Mouse (Mus musculus): ENCODE measurements around the gene Polh. TPM values are rescaled to one million over a fixed set of nuclear protein-coding genes. Genes with fewer than 3 reads are reported as not detected.

The Polh gene
- total RNA-seq, 2 experiments from 2014 or later = 14.2 to 28.5 TPM

GRCm38 (mm10) chr17:46138563-46139236 lies 63.7 kb downstream of the Polh start:
- ATAC-seq (ENCODE audit: poor library complexity, severe bottlenecking) = no peak

DNA sequence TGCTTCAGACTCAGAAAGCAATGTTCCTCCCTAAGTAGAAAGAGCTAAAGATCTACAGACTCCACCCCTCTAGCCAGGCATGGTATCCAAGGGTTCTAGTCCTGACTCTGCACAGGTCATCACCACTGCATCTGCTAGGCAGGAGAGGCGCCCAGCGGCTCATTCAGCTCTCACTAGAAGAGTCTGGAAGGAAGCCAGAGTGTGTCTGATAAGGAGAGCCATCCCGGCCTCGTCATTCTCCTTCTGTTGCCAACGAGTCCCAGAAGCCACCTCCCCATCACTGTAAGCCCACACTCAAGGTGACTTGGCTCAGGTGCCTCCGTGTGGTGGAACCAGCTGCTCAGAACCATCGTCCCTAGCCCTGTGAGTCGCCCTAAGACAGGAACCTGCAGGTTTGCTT lies 69.6 kb downstream of the Polh start:
- no peak for ATAC-seq (ENCODE audit: poor library complexity, severe bottlenecking)

DNA sequence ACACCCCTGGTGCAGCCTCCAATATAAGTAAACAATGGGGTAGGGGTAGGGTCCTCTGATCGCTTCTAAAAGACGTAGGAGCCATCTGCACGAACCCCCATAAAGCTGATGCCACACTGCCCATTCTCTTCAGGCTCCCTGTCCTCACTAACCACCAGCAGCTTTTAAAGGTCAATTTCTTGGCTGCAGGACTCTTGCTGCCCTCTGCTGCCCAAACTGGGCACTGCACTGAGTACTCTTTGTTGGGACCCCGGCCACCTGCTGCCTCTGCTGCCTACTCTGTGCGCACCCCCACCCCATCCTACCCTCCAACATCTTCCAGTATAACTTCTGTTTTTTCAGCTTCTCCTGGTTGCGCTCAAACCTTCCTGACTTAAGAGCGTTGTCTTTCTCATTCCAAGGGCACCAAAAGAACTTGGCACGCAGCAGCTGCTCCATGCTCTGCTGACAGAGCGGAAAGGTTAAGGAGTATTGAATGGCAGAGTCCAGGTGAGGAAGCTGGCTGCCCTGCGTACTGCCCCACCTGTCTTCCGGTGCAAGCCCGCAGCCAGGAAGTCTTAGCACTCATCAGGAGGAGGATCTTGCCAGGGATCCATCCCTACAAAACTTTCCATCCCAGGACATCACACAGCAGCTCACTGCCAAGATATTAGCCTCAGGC lies 70.3 kb downstream of the Polh start:
- ATAC-seq (ENCODE audit: poor library complexity, severe bottlenecking) = peak; percentile 90

DNA sequence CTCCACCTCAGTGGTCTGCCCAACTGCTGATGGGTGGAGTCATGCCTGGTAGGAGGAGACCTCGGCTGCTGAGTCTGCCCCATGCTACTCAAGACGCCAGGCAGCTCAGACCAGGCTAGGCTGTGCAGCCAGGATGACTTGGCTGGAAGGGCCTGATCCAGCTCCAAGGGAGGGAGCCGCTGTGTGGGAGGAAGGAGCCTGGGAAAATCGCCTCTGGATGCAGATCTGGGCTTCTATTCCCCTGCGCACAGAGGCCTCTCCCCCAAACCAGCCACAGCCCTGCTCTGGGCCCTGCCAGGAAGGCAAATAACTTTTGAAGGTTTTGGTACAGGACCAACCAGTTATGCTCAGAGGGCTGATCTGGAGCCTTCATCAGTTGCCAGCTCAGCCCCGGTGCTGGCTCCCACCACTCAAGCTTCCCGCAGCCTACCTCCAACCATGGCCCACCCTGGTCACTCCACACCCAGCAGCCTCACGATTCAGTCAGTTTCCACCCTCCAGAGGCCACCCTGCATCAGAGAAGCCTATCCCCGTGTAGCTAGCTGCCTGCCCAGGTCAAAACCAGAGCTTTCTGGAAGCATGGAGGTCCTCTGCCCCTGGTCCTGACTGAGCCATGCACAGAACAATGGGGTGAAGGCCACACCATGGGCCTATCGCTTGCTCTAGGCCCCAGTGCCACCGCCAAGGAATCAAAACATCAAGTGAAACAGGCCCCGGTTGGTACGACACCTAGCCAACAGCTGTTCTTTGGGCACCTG lies 72.5 kb downstream of the Polh start:
- no peak for ATAC-seq (ENCODE audit: poor library complexity, severe bottlenecking)

GRCm38 (mm10) chr17:46127814-46128493 lies 74.5 kb downstream of the Polh start:
- no peak for ATAC-seq (ENCODE audit: poor library complexity, severe bottlenecking)

DNA sequence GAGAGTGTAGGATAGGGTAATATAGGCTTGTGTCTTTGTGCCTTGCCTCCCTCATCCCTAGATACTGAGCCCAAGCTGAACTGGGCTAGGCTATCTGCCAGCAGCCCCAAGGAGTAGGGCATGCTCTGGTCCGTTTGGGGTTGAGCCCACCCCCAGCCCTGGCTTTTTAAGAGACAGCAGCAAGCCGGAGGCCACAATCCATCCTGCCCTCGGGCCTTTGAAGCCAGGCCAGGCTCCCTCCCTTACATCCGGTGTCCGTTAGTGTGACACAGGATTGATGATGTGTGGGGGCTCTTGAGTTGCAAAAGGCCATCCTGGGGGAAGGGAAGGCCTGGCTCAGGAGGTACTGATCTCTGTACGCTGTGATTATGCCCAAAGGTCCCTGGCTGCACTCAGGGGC lies 75.8 kb downstream of the Polh start:
- ATAC-seq (ENCODE audit: poor library complexity, severe bottlenecking) = no peak

- ATAC-seq (ENCODE audit: poor library complexity, severe bottlenecking) = no peak
Measured at GRCm38 (mm10) chr17:46123953-46124700, 78.3 kb downstream of the Polh start.

DNA sequence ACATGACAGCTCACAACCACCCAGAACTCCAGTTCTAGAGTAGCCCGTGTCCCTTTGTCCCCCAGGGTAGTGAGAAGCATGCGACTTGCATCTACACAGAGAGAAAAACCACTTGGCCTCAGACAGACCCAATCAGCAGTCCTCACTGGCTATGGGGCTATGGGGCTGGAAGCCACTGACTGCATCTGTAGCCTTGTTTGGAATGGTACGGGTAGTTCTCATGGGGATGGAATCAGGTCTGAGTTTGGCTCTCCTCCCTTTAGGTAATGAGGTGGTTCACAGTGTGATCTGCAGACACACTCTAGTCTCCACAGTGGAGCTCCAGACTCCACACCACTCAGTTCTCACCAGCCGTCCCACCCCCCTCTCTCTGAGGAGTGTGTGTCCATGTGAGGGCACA lies 79.2 kb downstream of the Polh start:
- ATAC-seq (ENCODE audit: poor library complexity, severe bottlenecking) = no peak

GRCm38 (mm10) chr17:46122791-46123190 lies 79.7 kb downstream of the Polh start:
- ATAC-seq (ENCODE audit: poor library complexity, severe bottlenecking) = no peak

Other genes starting within 250 kb of the Polh start
- gene Vegfa, start 170.3 kb downstream of the Polh start, total RNA-seq (2015) = 5.6 and 9.1 TPM in 2 replicates
- 4.8 and 11.4 TPM in 2 replicates for gene Vegfa, start 170.3 kb downstream of the Polh start, total RNA-seq (2017)
- gene Mrps18a, start 91.7 kb downstream of the Polh start, total RNA-seq (2015) = 35.5 and 46.1 TPM in 2 replicates
- gene Mrps18a, start 91.7 kb downstream of the Polh start, total RNA-seq (2017) = 28.7 and 39.4 TPM in 2 replicates
- gene Rsph9, start 58.4 kb downstream of the Polh start, total RNA-seq (2015) = not detected in 2 replicates
- not detected in 2 replicates for gene Rsph9, start 58.4 kb downstream of the Polh start, total RNA-seq (2017)
- gene Mad2l1bp, start 49.1 kb downstream of the Polh start, total RNA-seq (2015) = 20.5 and 20.6 TPM in 2 replicates
- gene Mad2l1bp, start 49.1 kb downstream of the Polh start, total RNA-seq (2017) = 9.5 and 9.9 TPM in 2 replicates
- 29.3 and 30.2 TPM in 2 replicates for gene Gtpbp2, start 41.6 kb downstream of the Polh start, total RNA-seq (2015)
- 47.9 and 49.6 TPM in 2 replicates for gene Gtpbp2, start 41.6 kb downstream of the Polh start, total RNA-seq (2017)
- gene Xpo5, start 137 bp upstream of the Polh start, total RNA-seq (2015) = 16.8 and 21.0 TPM in 2 replicates
- gene Xpo5, start 137 bp upstream of the Polh start, total RNA-seq (2017) = 25.1 and 26.6 TPM in 2 replicates
- 22.5 and 27.8 TPM in 2 replicates for gene Polr1c, start 45.4 kb upstream of the Polh start, total RNA-seq (2015)
- gene Polr1c, start 45.4 kb upstream of the Polh start, total RNA-seq (2017) = 21.4 and 22.4 TPM in 2 replicates
- 53.9 and 55.1 TPM in 2 replicates for gene Yipf3, start 45.4 kb upstream of the Polh start, total RNA-seq (2015)
- gene Yipf3, start 45.4 kb upstream of the Polh start, total RNA-seq (2017) = 30.1 and 35.8 TPM in 2 replicates
- 0.34 and 1.2 TPM in 2 replicates for gene Lrrc73, start 50.9 kb upstream of the Polh start, total RNA-seq (2015)
- 0.33 TPM in 1 of 2 replicates, not detected in the other for gene Lrrc73, start 50.9 kb upstream of the Polh start, total RNA-seq (2017)
- gene Tjap1, start 80.4 kb upstream of the Polh start, total RNA-seq (2015) = 5.4 and 9.9 TPM in 2 replicates
- 9.8 and 15.7 TPM in 2 replicates for gene Tjap1, start 80.4 kb upstream of the Polh start, total RNA-seq (2017)
- gene Dlk2, start 94.8 kb upstream of the Polh start, total RNA-seq (2015) = not detected in 2 replicates
- not detected in 2 replicates for gene Dlk2, start 94.8 kb upstream of the Polh start, total RNA-seq (2017)
- 0.87 and 1.8 TPM in 2 replicates for gene Abcc10, start 125.7 kb upstream of the Polh start, total RNA-seq (2015)
- gene Abcc10, start 125.7 kb upstream of the Polh start, total RNA-seq (2017) = 2.2 and 5.4 TPM in 2 replicates
- 3.9 and 10.4 TPM in 2 replicates for gene Zfp318, start 181.1 kb upstream of the Polh start, total RNA-seq (2015)
- gene Zfp318, start 181.1 kb upstream of the Polh start, total RNA-seq (2017) = 5.2 and 8.3 TPM in 2 replicates
- gene Crip3, start 226.3 kb upstream of the Polh start, total RNA-seq (2015) = not detected in 2 replicates
- not detected in 2 replicates for gene Crip3, start 226.3 kb upstream of the Polh start, total RNA-seq (2017)
- gene Slc22a7, start 235.8 kb upstream of the Polh start, total RNA-seq (2015) = not detected in 2 replicates
- not detected in 2 replicates for gene Slc22a7, start 235.8 kb upstream of the Polh start, total RNA-seq (2017)